Mouse (Mus musculus) embryo, embryonic 11.5 days (tissue): ENCODE results near the gene Il16.

ENCODE experiments used
- DNase-seq: peaks from one replicate; pipeline ENCODE4 v3.0.0-alpha.2; 2012; ENCODE audit warnings: low read depth, low spot score

The Il16 gene

GRCm38 (mm10) chr7:83645476-83645875, 100.0 kb downstream of the Il16 start:
- no peak for DNase-seq

GRCm38 (mm10) chr7:83644761-83645160, 100.8 kb downstream of the Il16 start:
- DNase-seq, result no peak

GRCm38 (mm10) chr7:83643581-83643980, 101.9 kb downstream of the Il16 start:
- no peak for DNase-seq

- no peak for DNase-seq
Observed at GRCm38 (mm10) chr7:83641163-83641562, 104.4 kb downstream of the Il16 start.

- DNase-seq, result no peak
Observed at GRCm38 (mm10) chr7:83640581-83640980, 104.9 kb downstream of the Il16 start.

GRCm38 (mm10) chr7:83639084-83639483, 106.4 kb downstream of the Il16 start:
- no peak for DNase-seq

- no peak for DNase-seq
Observed at GRCm38 (mm10) chr7:83637781-83638583, 107.5 kb downstream of the Il16 start.

GRCm38 (mm10) chr7:83636425-83636824, 109.1 kb downstream of the Il16 start:
- no peak for DNase-seq

- no peak for DNase-seq
Observed at GRCm38 (mm10) chr7:83635726-83636125, 109.8 kb downstream of the Il16 start.

- DNase-seq, result no peak
Observed at GRCm38 (mm10) chr7:83633856-83634255, 111.7 kb downstream of the Il16 start.

- no peak for DNase-seq
Observed at GRCm38 (mm10) chr7:83632682-83633120, 112.8 kb downstream of the Il16 start.

GRCm38 (mm10) chr7:83631828-83632681, 113.5 kb downstream of the Il16 start, which contains the start of gene Stard5:
TSS of gene Stard5 (plus strand) at chr7:83631959.
- DNase-seq, result peak; percentile 88

GRCm38 (mm10) chr7:83631073-83631827, 114.3 kb downstream of the Il16 start:
- no peak for DNase-seq

- DNase-seq, result no peak
Observed at GRCm38 (mm10) chr7:83627369-83627768, 118.2 kb downstream of the Il16 start.

- DNase-seq, result no peak
Observed at GRCm38 (mm10) chr7:83626557-83627257, 118.8 kb downstream of the Il16 start.

GRCm38 (mm10) chr7:83624065-83624464, 121.5 kb downstream of the Il16 start:
- no peak for DNase-seq

GRCm38 (mm10) chr7:83622582-83622981, 122.9 kb downstream of the Il16 start:
- no peak for DNase-seq

- DNase-seq, result no peak
Observed at GRCm38 (mm10) chr7:83618709-83619108, 126.8 kb downstream of the Il16 start.

GRCm38 (mm10) chr7:83616268-83616667, 129.3 kb downstream of the Il16 start:
- DNase-seq, result no peak

- no peak for DNase-seq
Observed at GRCm38 (mm10) chr7:83615815-83616214, 129.7 kb downstream of the Il16 start.

- DNase-seq, result no peak
Observed at GRCm38 (mm10) chr7:83615272-83615671, 130.3 kb downstream of the Il16 start.
